Mouse (Mus musculus): ENCODE measurements around the gene Zkscan2. TPM values are rescaled to one million over a fixed set of nuclear protein-coding genes. Genes with fewer than 3 reads are reported as not detected.

The Zkscan2 gene
- polyA plus RNA-seq (2015; fragmentation: Illumina TruSeq; extraction: RNeasy Lipid Tissue Mini Kit (QIAGEN cat#74804); ENCODE audit: insufficient read depth, low read depth, low replicate concordance) = 0.09 TPM

GRCm38 (mm10) chr7:123500239-123501219, at the start of gene Zkscan2:
Gene Zkscan2 (minus strand): TSS chr7:123500449.

GRCm38 (mm10) chr7:123462070-123462501, 38.2 kb downstream of the Zkscan2 start, which contains the start of gene Aqp8:
Gene Aqp8 (plus strand): TSS chr7:123462291.

Other genes with a start within 250 kb of the Zkscan2 start
- 77.8 TPM for gene Lcmt1, start 130.7 kb downstream of the Zkscan2 start, polyA plus RNA-seq (2015; fragmentation: Illumina TruSeq; extraction: RNeasy Lipid Tissue Mini Kit (QIAGEN cat#74804); ENCODE audit: insufficient read depth, low read depth, low replicate concordance)
- 7.9 TPM for gene Arhgap17, start 130.5 kb downstream of the Zkscan2 start, polyA plus RNA-seq (2015; fragmentation: Illumina TruSeq; extraction: RNeasy Lipid Tissue Mini Kit (QIAGEN cat#74804); ENCODE audit: insufficient read depth, low read depth, low replicate concordance)
- gene Aqp8, start 38.2 kb downstream of the Zkscan2 start, polyA plus RNA-seq (2015; fragmentation: Illumina TruSeq; extraction: RNeasy Lipid Tissue Mini Kit (QIAGEN cat#74804); ENCODE audit: insufficient read depth, low read depth, low replicate concordance) = 7.9 TPM